Mouse (Mus musculus): ENCODE data around the gene Zfp523.
"Not testable (repeated sequence)": the region's sequence is repeated elsewhere in the genome, so short reads cannot be mapped to it uniquely, and the experiment has no call there.

Gene Zfp523

GRCm38 (mm10) chr17:28209457-28210110 lies 32.7 kb downstream of the Zfp523 start:
- no peak for DNase-seq (ENCODE audit: low read depth, low spot score)

GRCm38 (mm10) chr17:28211921-28212341 lies 35.0 kb downstream of the Zfp523 start:
- no peak for DNase-seq (ENCODE audit: low read depth, low spot score)

GRCm38 (mm10) chr17:28212391-28212790 lies 35.5 kb downstream of the Zfp523 start:
- no peak for DNase-seq (ENCODE audit: low read depth, low spot score)

GRCm38 (mm10) chr17:28213236-28213635 lies 36.3 kb downstream of the Zfp523 start:
- no peak for DNase-seq (ENCODE audit: low read depth, low spot score)

GRCm38 (mm10) chr17:28216791-28217190 lies 39.9 kb downstream of the Zfp523 start:
- no peak for DNase-seq (ENCODE audit: low read depth, low spot score)

GRCm38 (mm10) chr17:28217721-28218649 lies 41.1 kb downstream of the Zfp523 start:
- no peak for DNase-seq (ENCODE audit: low read depth, low spot score)

GRCm38 (mm10) chr17:28222463-28222862 lies 45.5 kb downstream of the Zfp523 start:
- DNase-seq (ENCODE audit: low read depth, low spot score): not testable (repeated sequence)

GRCm38 (mm10) chr17:28223561-28224391 lies 46.8 kb downstream of the Zfp523 start:
- DNase-seq (ENCODE audit: low read depth, low spot score): peak; percentile 86

GRCm38 (mm10) chr17:28224615-28225014 lies 47.7 kb downstream of the Zfp523 start:
- DNase-seq (ENCODE audit: low read depth, low spot score): no peak

GRCm38 (mm10) chr17:28226014-28226413 lies 49.1 kb downstream of the Zfp523 start:
- DNase-seq (ENCODE audit: low read depth, low spot score): peak; percentile 90

- DNase-seq (ENCODE audit: low read depth, low spot score): no peak
Observed at GRCm38 (mm10) chr17:28230486-28230885, 53.6 kb downstream of the Zfp523 start.

GRCm38 (mm10) chr17:28231026-28231736 lies 54.3 kb downstream of the Zfp523 start:
- DNase-seq (ENCODE audit: low read depth, low spot score): no peak

- peak; percentile 90 for DNase-seq (ENCODE audit: low read depth, low spot score)
Observed at GRCm38 (mm10) chr17:28232475-28233060, 55.6 kb downstream of the Zfp523 start, which contains the start of gene Ppard. TSS of gene Ppard (plus strand) at chr17:28232700.

GRCm38 (mm10) chr17:28233091-28233731 lies 56.3 kb downstream of the Zfp523 start:
- no peak for DNase-seq (ENCODE audit: low read depth, low spot score)

GRCm38 (mm10) chr17:28234641-28235040 lies 57.7 kb downstream of the Zfp523 start:
- DNase-seq (ENCODE audit: low read depth, low spot score): no peak

- DNase-seq (ENCODE audit: low read depth, low spot score): no peak
Observed at GRCm38 (mm10) chr17:28235982-28236635, 59.2 kb downstream of the Zfp523 start.

- no peak for DNase-seq (ENCODE audit: low read depth, low spot score)
Observed at GRCm38 (mm10) chr17:28236636-28237015, 59.7 kb downstream of the Zfp523 start.

GRCm38 (mm10) chr17:28237362-28237761 lies 60.4 kb downstream of the Zfp523 start:
- DNase-seq (ENCODE audit: low read depth, low spot score): no peak

- no peak for DNase-seq (ENCODE audit: low read depth, low spot score)
Observed at GRCm38 (mm10) chr17:28237874-28238273, 60.9 kb downstream of the Zfp523 start.

- no peak for DNase-seq (ENCODE audit: low read depth, low spot score)
Observed at GRCm38 (mm10) chr17:28240846-28241245, 63.9 kb downstream of the Zfp523 start.
